Mouse (Mus musculus): ENCODE data around the gene Mfsd12.

GRCm38 (mm10) chr10:81363436-81364346 is 6.4 kb downstream of the Mfsd12 start:
- TF ChIP-seq POLR2A (IDR thresholded peaks at IDR 0.05; ENCODE audit: low read depth, low read length) (no peak), CTCF (conservative IDR thresholded peaks at IDR 0.05; ENCODE audit: insufficient read depth, insufficient read length, low read depth, low read length) (no peak)

All from kidney, adult 2 months (tissue).